Comparison of ENCODE assay signal across 10 mouse cellular contexts in the genomic region with DNA sequence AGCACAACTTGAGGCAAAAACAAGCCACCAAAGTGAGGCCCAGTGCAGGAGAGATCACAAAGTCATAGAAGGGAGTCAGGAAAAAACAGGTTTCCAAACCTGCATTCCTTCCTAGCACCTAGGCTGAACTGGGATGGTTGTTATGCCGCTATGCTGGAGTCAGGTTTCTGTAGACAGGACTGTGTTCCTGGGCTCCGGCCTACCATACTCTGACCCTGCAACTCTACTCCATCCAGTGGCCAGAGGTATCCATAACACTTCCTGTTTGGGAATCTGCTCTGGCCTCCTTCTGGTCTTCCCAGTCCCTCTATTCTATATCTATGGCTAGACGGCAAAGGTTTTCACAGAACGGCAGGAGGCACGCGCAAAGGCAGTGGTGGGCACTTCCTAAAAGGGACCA.
DNase-seq lines count a peak whose midpoint lies in the region; ATAC-seq lines count a peak whose summit lies in the region.
"Had no signal": no experiment of that assay in that cellular context is flagged by ENCODE, and none has a peak within 500 bp of the region (broad histone marks: within the 10 kb centered on the region; RNA-seq: fewer than 3 reads in every experiment).

No protein-coding gene starts in this region.

- no peak overlapping the region for H3K4me3 ChIP-seq in hindbrain, embryonic 10.5 days
- no peak overlapping the region for H3K4me3 ChIP-seq in hindbrain, embryonic 11.5 days (ENCODE audit: low read depth, low read length)
- H3K4me3 ChIP-seq: neural tube, embryonic 13.5 days had no signal

- H3K9me3 ChIP-seq in hindbrain, embryonic 10.5 days, result no peaks in the 10 kb centered on the region
- H3K9me3 ChIP-seq in hindbrain, embryonic 11.5 days (ENCODE audit: control insufficient read depth, low read length), result no peaks in the 10 kb centered on the region
- H3K9me3 ChIP-seq: neural tube, embryonic 13.5 days had no signal

- DNase-seq in hindbrain, embryonic 10.5 days (ENCODE audit: low spot score), result peak; percentile 13
- no peak for DNase-seq in hindbrain, embryonic 11.5 days (ENCODE audit: low spot score)
- DNase-seq in MN1 (ENCODE audit: low spot score), result peak; percentile 30
- DNase-seq in embryo, embryonic 10.5 days (ENCODE audit: low spot score), result peak; percentile 17
- peak; percentile 26 to 28 for DNase-seq in kidney, postnatal 36 days
- no peak for DNase-seq in urinary bladder, postnatal 4 days (ENCODE audit: low spot score in 2 of 2)
- no peak for DNase-seq in right cerebral cortex, postnatal 14 days
- no peak for DNase-seq in cerebellum, adult 11-12 months

- H3K9ac ChIP-seq in hindbrain, embryonic 11.5 days (ENCODE audit: low read depth, low read length), result no peak overlapping the region
- H3K9ac ChIP-seq: liver, embryonic 14.5 days; neural tube, embryonic 13.5 days had no signal

- H3K4me1 ChIP-seq in hindbrain, embryonic 10.5 days (replicated peaks), result peaks cover 24% of the 10 kb centered on the region; the same call in 1 of the 2 replicates
- H3K4me1 ChIP-seq in hindbrain, embryonic 11.5 days (replicated peaks; ENCODE audit: control insufficient read depth, insufficient read depth, low read length), result no peaks in the 10 kb centered on the region

- 74% methylated on average over 6 of the region's 6 CpGs for WGBS in hindbrain, embryonic 10.5 days
- WGBS in hindbrain, embryonic 11.5 days, result 74% methylated on average over 6 of the region's 6 CpGs

- H3K4me2 ChIP-seq in hindbrain, embryonic 11.5 days (replicated peaks; ENCODE audit: low read depth, low read length), result no peak overlapping the region
- H3K4me2 ChIP-seq: neural tube, embryonic 13.5 days had no signal

- 0 out of 2 replicates have a peak, but pooled peaks cover 3% of the 10 kb centered on the region for H3K27me3 ChIP-seq in hindbrain, embryonic 10.5 days (ENCODE audit: insufficient read depth, poor library complexity, severe bottlenecking)
- no peaks in the 10 kb centered on the region; the same call in 1 of the 2 replicates for H3K27me3 ChIP-seq in hindbrain, embryonic 11.5 days (ENCODE audit: control insufficient read depth, insufficient read depth, low read length)
- H3K27me3 ChIP-seq: neural tube, embryonic 13.5 days had no signal

- ATAC-seq in hindbrain, embryonic 11.5 days (ENCODE audit: low FRiP score), result no peak

- H3K27ac ChIP-seq in hindbrain, embryonic 10.5 days, result no peak overlapping the region
- H3K27ac ChIP-seq in hindbrain, embryonic 11.5 days (ENCODE audit: low read depth, low read length), result no peak overlapping the region
- H3K27ac ChIP-seq: liver, embryonic 14.5 days had no signal

- no peaks in the 10 kb centered on the region for H3K36me3 ChIP-seq in hindbrain, embryonic 10.5 days
- no peaks in the 10 kb centered on the region for H3K36me3 ChIP-seq in hindbrain, embryonic 11.5 days (ENCODE audit: control insufficient read depth, insufficient read depth, low read length)
- H3K36me3 ChIP-seq: neural tube, embryonic 13.5 days had no signal

Comparison
In these comparisons a context has a peak if more than half of its experiments do, and no peak if none do; other contexts are left out.
1. DNase-seq: peak in hindbrain, embryonic 10.5 days (single experiment), MN1 (single experiment), embryo, embryonic 10.5 days (single experiment) and kidney, postnatal 36 days (2 of 2); none in hindbrain, embryonic 11.5 days (single experiment), urinary bladder, postnatal 4 days (0 of 2), right cerebral cortex, postnatal 14 days (single experiment) and cerebellum, adult 11-12 months (single experiment).